Mouse (Mus musculus): ENCODE results near the gene Ift88. TPM values are rescaled to one million over a fixed set of nuclear protein-coding genes. Genes with fewer than 3 reads are reported as not detected.
A peak's percentile ranks its signal among the peaks of the same experiment; 100 is the strongest.
"Not testable (repeated sequence)": the region's sequence is repeated elsewhere in the genome, so short reads cannot be mapped to it uniquely, and the experiment has no call there.

Gene Ift88
- polyA plus RNA-seq, 1 experiment from 2014 or later = 22.3 TPM

DNA sequence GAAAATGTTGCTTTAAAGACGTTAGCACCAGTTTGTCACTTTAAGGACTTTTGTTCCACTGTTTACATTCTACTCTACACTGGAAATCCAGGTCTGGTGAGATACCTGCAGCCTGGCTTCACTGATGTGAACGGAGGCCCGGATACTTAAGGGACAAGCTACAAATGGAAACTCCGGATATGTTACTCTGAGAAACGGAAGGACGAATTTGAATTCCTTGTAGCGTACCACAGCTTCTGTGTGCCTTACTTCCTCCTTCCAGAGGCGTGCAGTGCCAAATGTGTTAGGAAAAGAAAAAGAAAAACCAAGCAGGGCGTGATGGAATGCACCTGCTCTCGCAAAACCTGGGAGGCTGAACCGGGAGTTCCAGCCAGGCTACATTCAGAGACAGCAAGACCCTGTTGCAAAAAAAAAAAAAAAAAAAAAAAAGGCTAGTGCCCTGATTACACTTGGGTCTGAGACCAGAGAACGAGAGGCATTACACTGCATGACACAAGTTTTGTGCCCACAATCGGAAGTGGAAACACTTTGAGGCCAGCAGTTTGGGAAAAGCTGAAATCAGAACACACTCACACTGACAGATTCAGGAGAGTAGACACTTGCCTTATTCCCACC lies 24.9 kb upstream of the Ift88 start:
- Histone ChIP-seq H3K4me3 (replicated peaks) (peak overlapping the region; percentile 60), H3K27ac (no peak overlapping the region), H3K4me1 (replicated peaks) (peaks cover 10% of the 10 kb centered on the region), H3K9ac (replicated peaks) (no peak overlapping the region; the same call in 1 of the 2 replicates), H3K9me3 (no peaks in the 10 kb centered on the region), H3K4me2 (replicated peaks) (peak overlapping the region; percentile 69), H3K27me3 (peaks cover 25% of the 10 kb centered on the region), H3K36me3 (no peaks in the 10 kb centered on the region)
- peak; percentile 9 for ATAC-seq
- WGBS = 21% methylated on average over 13 of the region's 13 CpGs

- Histone ChIP-seq H3K27me3 (peaks cover 8% of the 10 kb centered on the region), H3K4me1 (replicated peaks) (peaks cover 13% of the 10 kb centered on the region), H3K4me3 (replicated peaks) (no peak overlapping the region), H3K9ac (replicated peaks) (no peak overlapping the region), H3K9me3 (no peaks in the 10 kb centered on the region), H3K36me3 (no peaks in the 10 kb centered on the region), H3K27ac (no peak overlapping the region), H3K4me2 (replicated peaks) (no peak overlapping the region)
- ATAC-seq = no peak
Measured at GRCm38 (mm10) chr14:57402815-57403214, 21.0 kb upstream of the Ift88 start.

DNA sequence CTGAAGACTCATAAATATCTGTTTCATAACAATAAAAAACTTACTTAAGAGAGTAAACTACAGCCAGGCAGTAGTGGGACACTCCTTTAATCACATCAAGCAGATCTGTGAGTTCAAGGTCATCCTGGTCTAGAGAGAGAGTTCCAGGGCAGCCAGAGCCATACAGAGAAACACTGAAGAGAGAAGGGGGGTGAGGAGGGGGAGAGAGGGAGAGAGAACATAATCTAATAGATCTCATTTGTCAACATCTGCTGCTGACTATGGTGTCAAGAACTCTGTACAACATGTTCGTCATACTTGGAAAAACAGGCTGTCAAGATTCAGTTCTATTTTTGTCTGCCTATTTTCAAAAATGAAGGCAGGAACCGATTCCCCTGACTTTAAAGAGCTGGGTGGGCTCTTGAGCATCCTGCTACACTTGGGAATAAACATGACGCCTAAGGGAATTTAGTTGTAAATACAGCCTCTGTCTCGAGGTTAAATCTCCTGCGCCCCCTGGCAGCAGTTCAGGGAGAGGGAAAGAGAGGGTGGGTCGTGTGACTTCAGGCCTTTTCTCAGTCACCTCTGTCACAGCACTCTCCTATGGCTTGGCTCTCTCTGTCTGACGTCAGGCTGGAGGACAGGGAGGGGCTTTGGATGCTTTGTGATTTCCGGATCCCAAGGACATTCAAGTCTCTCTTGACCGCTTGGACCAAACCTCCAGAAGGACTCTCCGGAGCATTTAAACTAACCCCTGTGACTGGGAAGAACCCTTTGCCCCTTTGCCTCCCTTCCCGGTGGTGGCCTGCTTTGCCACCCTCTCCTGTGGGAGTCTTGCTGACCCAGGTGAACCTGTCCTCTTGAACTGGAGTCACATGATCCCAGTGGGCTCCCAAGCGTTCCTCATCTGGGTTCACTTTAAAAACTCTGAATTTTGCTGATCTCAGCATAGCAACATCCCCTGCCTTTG lies 16.5 kb upstream of the Ift88 start:
- H3K4me2 ChIP-seq (replicated peaks) = peak overlapping the region; percentile 28
- WGBS = 7% methylated on average over 12 of the region's 12 CpGs
- no peaks in the 10 kb centered on the region for H3K9me3 ChIP-seq
- H3K4me3 ChIP-seq (replicated peaks) = no peak overlapping the region
- no peak overlapping the region for H3K9ac ChIP-seq (replicated peaks)
- no peak overlapping the region for H3K27ac ChIP-seq
- H3K4me1 ChIP-seq (replicated peaks) = 0 out of 2 replicates have a peak, but pooled peaks cover 8% of the 10 kb centered on the region
- no peaks in the 10 kb centered on the region for H3K36me3 ChIP-seq
- no peaks in the 10 kb centered on the region for H3K27me3 ChIP-seq
- ATAC-seq = peak; percentile 82

DNA sequence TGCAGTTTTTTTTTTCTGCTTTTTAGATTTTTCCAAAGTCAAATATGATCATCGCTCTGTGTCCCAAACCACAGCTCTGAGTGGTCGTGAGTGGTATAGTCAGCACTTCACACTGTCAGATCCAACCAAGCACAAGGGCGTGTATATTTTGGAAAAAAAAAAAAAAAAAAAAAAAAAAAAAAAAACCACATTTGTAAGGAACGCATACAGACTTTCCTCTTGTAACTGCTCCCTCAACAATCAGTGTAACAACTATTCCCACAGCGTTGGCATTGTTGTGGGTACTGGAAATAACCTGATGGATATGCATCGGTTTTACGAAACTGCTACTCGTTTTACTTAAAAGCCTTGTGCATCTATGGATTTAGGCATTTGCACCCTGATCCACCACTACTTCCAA lies 15.8 kb upstream of the Ift88 start:
- no peak overlapping the region for H3K27ac ChIP-seq
- no peak overlapping the region for H3K9ac ChIP-seq (replicated peaks)
- H3K36me3 ChIP-seq = no peaks in the 10 kb centered on the region
- no peaks in the 10 kb centered on the region for H3K9me3 ChIP-seq
- H3K4me1 ChIP-seq (replicated peaks) = 0 out of 2 replicates have a peak, but pooled peaks cover 9% of the 10 kb centered on the region
- no peak overlapping the region for H3K4me3 ChIP-seq (replicated peaks)
- H3K27me3 ChIP-seq = no peaks in the 10 kb centered on the region
- no peak for ATAC-seq
- H3K4me2 ChIP-seq (replicated peaks) = no peak overlapping the region
- 79% methylated on average over 8 of the region's 8 CpGs for WGBS

GRCm38 (mm10) chr14:57409106-57409505 lies 14.8 kb upstream of the Ift88 start:
- Histone ChIP-seq H3K27ac (no peak overlapping the region), H3K27me3 (no peaks in the 10 kb centered on the region), H3K4me2 (replicated peaks) (no peak overlapping the region), H3K4me1 (replicated peaks) (0 out of 2 replicates have a peak, but pooled peaks cover 9% of the 10 kb centered on the region), H3K9me3 (no peaks in the 10 kb centered on the region), H3K4me3 (replicated peaks) (no peak overlapping the region), H3K9ac (replicated peaks) (no peak overlapping the region), H3K36me3 (no peaks in the 10 kb centered on the region)
- ATAC-seq = 0 out of 2 replicates have a peak, but pooled peaks have one; percentile 43
- WGBS = 23% methylated on average over 6 of the region's 6 CpGs

DNA sequence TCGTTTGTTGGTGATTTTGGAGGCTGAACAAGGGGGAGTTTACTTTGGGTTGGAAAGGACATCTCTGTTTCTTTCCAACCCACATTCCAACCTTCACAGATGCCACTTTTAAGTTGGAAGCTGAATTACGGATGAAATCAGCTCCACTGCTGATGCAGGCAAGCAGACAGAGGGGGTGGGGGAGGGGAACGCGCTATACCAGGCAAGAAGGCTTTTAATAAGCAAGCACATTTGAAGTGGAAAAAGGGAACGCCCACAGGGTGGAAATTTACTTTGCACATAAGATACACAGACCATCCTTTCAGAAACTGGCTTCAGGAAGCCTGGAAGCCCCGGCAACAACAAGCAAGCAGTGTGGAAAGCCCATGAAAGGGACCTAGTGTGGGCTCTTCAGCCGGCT lies 11.7 kb upstream of the Ift88 start:
- Histone ChIP-seq H3K27me3 (no peaks in the 10 kb centered on the region), H3K9ac (replicated peaks) (no peak overlapping the region), H3K4me2 (replicated peaks) (no peak overlapping the region), H3K9me3 (no peaks in the 10 kb centered on the region), H3K4me3 (replicated peaks) (no peak overlapping the region), H3K36me3 (no peaks in the 10 kb centered on the region), H3K4me1 (replicated peaks) (0 out of 2 replicates have a peak, but pooled peaks cover 9% of the 10 kb centered on the region), H3K27ac (no peak overlapping the region)
- ATAC-seq = no peak
- WGBS = 66% methylated on average over 7 of the region's 7 CpGs

GRCm38 (mm10) chr14:57417187-57417586 lies 6.7 kb upstream of the Ift88 start:
- H3K9ac ChIP-seq (replicated peaks) = no peak overlapping the region
- H3K27me3 ChIP-seq = no peaks in the 10 kb centered on the region
- WGBS = 88% methylated on average over 2 of the region's 2 CpGs
- no peak overlapping the region for H3K27ac ChIP-seq
- no peaks in the 10 kb centered on the region for H3K9me3 ChIP-seq
- ATAC-seq = no peak
- no peaks in the 10 kb centered on the region for H3K36me3 ChIP-seq
- H3K4me3 ChIP-seq (replicated peaks) = no peak overlapping the region
- 0 out of 2 replicates have a peak, but pooled peaks cover 2% of the 10 kb centered on the region for H3K4me1 ChIP-seq (replicated peaks)
- H3K4me2 ChIP-seq (replicated peaks) = no peak overlapping the region

DNA sequence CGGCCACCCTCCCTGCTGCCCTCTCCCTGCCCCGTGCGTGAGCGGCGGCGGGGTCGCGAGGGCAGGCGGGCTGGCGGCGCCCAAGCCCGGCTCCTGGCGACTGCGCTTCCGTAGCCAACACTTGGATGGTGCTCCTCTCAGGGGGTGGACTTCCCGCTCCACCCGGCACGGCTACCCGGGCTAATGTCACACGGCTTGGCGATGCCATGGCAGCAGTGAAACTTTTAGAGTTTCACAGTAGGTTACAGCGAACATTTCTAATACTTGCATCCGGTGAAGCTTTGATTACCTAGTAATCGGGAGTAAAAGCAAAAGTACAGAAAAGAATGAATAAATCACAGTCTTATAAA lies 325 bp downstream of the Ift88 start:
- H3K27ac ChIP-seq = peak overlapping the region; percentile 73
- WGBS = under 1% methylated on average over 24 of the region's 24 CpGs
- ATAC-seq = no peak; the same call in 1 of the 2 replicates
- H3K27me3 ChIP-seq = no peaks in the 10 kb centered on the region
- H3K9ac ChIP-seq (replicated peaks) = peak overlapping the region; percentile 89
- no peaks in the 10 kb centered on the region for H3K36me3 ChIP-seq
- no peaks in the 10 kb centered on the region for H3K9me3 ChIP-seq
- peak overlapping the region; percentile 92 for H3K4me3 ChIP-seq (replicated peaks)
- H3K4me2 ChIP-seq (replicated peaks) = peak overlapping the region; percentile 64
- peaks cover 11% of the 10 kb centered on the region for H3K4me1 ChIP-seq (replicated peaks)

DNA sequence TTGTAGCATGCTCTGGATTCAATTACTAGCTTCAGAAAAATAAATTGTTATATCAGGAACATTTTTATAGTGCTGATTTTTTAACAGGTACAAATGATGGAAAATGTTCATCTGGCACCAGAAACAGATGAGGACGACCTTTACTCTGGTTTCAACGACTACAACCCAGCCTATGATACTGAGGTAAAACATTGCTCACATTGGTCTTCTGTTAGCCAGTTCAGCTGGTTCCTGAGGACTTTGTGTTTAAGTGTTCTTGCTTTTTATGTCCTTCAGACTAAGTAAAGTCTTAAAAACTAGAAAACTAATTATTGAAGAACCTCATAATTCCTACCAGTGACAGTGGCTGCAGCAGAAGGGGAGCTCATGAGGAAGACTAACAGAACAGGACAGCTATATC lies 6.6 kb downstream of the Ift88 start:
- ATAC-seq = no peak
- 78% methylated on average over 2 of the region's 2 CpGs for WGBS
- no peak overlapping the region for H3K4me2 ChIP-seq (replicated peaks)

DNA sequence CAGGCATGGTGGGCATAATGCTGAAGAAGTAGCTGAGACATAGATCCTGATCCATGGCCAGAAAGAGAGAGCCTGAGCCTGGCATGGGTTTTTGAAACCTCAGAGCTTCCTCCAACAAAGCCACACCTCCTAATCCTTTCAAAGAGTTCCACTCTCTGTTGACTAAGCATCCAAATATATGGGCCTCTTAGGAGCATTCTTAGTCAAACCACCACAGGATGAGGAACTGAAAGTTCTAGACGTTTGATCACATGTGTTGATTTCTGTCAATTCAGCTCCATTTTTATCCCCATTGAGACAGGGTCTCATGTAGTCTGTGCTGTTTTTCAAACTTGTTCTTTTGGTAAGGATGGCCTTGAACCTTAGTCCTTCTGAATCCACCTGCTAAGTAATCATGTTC lies 28.7 kb downstream of the Ift88 start:
- ATAC-seq = no peak
- no peaks in the 10 kb centered on the region for H3K4me1 ChIP-seq (replicated peaks)
- H3K36me3 ChIP-seq = peaks cover 26% of the 10 kb centered on the region
- no peak overlapping the region for H3K9ac ChIP-seq (replicated peaks)
- H3K27ac ChIP-seq = no peak overlapping the region
- H3K4me2 ChIP-seq (replicated peaks) = no peak overlapping the region
- 88% methylated on average over 1 of the region's 1 CpGs for WGBS
- H3K4me3 ChIP-seq (replicated peaks) = no peak overlapping the region
- H3K27me3 ChIP-seq = no peaks in the 10 kb centered on the region
- no peaks in the 10 kb centered on the region for H3K9me3 ChIP-seq

More for the DNA sequence above, 6.6 kb downstream of the Ift88 start:
- no peaks in the 10 kb centered on the region for H3K9me3 ChIP-seq
- H3K27me3 ChIP-seq = no peaks in the 10 kb centered on the region
- no peak overlapping the region for H3K27ac ChIP-seq
- H3K36me3 ChIP-seq = peaks cover 15% of the 10 kb centered on the region
- peaks cover under 1% of the 10 kb centered on the region; the same call in 1 of the 2 replicates for H3K4me1 ChIP-seq (replicated peaks)
- H3K4me3 ChIP-seq (replicated peaks) = no peak overlapping the region
- no peak overlapping the region for H3K9ac ChIP-seq (replicated peaks)

DNA sequence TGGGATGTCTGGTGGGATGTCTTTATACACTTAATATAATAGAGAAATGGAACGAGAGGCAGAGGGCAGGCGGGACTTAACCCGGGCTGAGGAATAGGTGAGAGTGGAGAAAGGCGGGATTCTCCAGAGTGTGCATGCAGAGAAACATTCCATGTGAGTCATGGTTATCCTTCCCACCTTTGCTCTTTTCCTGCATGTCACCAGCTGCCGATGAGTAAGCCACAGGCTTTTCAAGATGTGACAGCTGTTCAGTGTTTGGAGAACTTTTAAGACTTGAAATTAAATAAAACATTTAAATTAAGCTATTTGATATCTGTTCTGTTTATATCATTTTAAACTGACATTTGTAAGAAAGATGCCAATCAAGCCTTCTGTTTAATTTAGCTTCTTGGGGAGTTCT lies 36.0 kb downstream of the Ift88 start:
- Histone ChIP-seq H3K27me3 (no peaks in the 10 kb centered on the region), H3K4me3 (replicated peaks) (no peak overlapping the region), H3K9me3 (no peaks in the 10 kb centered on the region), H3K36me3 (peaks cover 22% of the 10 kb centered on the region), H3K9ac (replicated peaks) (no peak overlapping the region), H3K4me1 (replicated peaks) (no peaks in the 10 kb centered on the region), H3K27ac (no peak overlapping the region), H3K4me2 (replicated peaks) (no peak overlapping the region)
- no peak for ATAC-seq
- 94% methylated on average over 5 of the region's 5 CpGs for WGBS

GRCm38 (mm10) chr14:57460326-57460725 lies 36.5 kb downstream of the Ift88 start:
- not testable (repeated sequence) for H3K9ac ChIP-seq (replicated peaks); H3K27me3 ChIP-seq; H3K4me2 ChIP-seq (replicated peaks); H3K4me3 ChIP-seq (replicated peaks); H3K9me3 ChIP-seq; ATAC-seq; H3K27ac ChIP-seq; H3K4me1 ChIP-seq (replicated peaks)
- peaks cover 22% of the 10 kb centered on the region for H3K36me3 ChIP-seq
- 72% methylated on average over 5 of the region's 5 CpGs for WGBS
